Mouse (Mus musculus) frontal cortex, adult 2 months (tissue): ENCODE data around the gene Mtf2. TPM values are rescaled to one million over a fixed set of nuclear protein-coding genes. Genes with fewer than 3 reads are reported as not detected.
"Not testable (repeated sequence)": the region's sequence is repeated elsewhere in the genome, so short reads cannot be mapped to it uniquely, and the experiment has no call there.

Experiments
- DNase-seq, 2 experiments: peaks; one replicate each; pipeline ENCODE4 v3.0.0; 2022; ENCODE audit warnings: low spot score in 1 of 2; ENCODE audit errors: extremely low spot score in 1 of 2
- polyA plus RNA-seq: library from polyadenylated mRNA; depleted of rRNA; stranded (reverse); fragments of >200 nt; gene quantifications from 2 replicates; pipeline ENCODE4 v1.2.3, GENCODE M21; 2012; rRNA removed

The Mtf2 gene
- polyA plus RNA-seq, 1 experiment, result 62.8 TPM

DNA sequence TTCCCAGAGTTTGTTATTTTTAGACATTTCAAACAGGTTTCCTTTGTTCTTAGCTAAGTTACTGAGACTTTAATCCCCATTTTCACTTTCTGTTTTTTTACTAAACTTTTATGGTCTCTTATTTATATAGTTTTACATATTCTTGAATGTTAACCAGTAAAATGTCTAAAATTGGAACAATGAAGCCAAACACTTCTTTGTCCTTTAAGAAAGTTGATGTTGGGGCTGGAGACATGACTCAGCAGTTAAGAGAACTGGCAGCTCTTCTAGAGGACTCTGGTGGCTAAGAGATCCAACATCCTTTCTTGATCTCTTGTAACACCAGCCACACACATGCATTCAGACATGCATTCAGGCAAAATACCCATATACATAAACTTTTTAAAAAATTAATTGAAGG, 14.1 kb downstream of the Mtf2 start:
- DNase-seq, result no peak

DNA sequence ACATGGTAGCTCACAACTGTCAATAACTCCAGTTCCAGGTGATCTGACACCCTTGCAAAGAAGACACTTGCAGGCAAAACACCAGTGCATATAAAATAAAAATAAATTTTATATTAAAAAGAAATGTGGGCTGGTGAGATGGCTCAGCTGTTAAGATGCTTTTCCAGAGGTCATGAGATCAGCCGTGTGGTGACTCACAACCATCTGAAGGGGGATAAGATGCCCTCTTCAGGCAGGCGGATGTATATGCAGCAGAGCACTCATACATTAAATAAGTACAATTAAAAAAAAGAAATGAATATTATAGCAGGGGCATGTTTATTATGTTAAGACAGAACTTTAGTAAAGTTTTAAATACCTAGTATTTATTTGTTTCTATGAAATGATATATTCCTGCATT, 16.9 kb downstream of the Mtf2 start:
- no peak for DNase-seq

DNA sequence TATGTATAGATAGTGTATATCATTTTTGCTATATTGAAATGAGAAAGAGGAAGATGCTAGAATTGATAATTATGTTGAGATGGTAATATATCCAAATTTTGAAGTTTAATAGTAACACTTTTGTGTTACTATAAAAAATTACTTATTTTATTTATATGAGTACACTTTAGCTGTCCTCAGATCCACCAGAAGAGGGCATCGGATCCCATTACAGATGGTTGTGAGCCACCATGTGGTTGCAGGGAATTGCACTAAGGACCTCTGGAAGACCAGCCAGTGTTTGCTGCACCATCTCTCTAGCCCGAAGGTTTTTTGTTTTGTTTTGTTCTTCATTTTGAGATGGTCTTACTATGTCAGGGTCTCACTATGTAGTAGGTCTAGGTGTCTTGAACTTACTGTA, 20.0 kb downstream of the Mtf2 start:
- DNase-seq, result no peak

DNA sequence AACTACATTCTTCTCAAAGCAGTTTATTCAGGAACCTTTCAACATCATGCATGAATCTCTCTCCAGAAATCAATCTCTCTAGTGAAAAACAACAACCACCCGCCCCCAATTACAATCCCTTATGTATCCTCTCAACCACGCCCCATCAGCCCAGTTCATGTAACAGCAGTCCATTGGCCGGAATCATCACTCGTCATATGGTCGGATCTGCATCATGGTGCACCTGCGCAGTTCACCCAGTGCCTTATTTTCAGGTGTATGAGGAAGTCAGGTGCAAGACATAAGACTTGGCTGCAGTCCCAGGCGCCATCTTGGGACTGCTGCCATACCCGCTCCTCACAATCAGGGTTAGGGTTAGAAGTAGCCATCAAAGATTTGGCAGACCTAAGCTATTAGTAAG, 27.3 kb downstream of the Mtf2 start:
- DNase-seq, result not testable (repeated sequence)

DNA sequence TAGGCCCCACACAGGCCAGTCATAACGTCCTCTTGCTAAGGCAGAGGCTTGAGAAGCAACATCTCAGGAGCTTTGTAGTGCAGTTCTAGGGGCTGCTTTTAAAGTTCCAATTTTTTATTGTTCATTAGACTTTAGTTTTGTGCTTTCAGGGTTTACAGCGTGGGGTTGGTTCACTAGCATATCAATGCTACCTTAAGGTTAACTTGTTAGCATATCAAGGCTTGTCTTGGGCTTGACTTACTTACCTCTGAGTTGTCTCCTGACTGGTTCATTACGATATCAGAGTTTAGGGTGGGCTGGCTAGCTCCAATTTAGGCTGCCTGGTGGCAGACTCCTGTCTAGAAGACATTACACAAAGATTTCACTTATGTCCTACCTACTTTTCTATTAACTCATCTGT, 32.2 kb downstream of the Mtf2 start:
- no peak for DNase-seq

DNA sequence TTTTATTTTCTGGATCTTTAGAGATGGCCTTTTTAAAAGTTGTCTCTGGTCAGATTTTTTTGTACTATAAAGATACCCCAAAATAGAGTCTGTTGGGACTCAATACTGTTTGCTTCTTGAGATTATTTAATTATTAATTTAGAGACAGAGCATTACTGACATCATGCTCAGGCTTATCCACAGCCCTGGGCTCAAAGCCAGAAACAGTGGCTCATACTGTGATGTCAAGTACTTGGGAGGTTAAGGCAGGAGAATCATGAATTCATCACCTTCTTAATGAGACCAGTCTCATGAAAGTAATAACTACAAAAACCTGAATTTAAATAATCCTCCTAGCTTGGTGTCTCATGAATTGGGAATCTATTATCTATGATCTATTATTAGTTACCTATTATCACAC, 34.7 kb downstream of the Mtf2 start:
- no peak for DNase-seq

DNA sequence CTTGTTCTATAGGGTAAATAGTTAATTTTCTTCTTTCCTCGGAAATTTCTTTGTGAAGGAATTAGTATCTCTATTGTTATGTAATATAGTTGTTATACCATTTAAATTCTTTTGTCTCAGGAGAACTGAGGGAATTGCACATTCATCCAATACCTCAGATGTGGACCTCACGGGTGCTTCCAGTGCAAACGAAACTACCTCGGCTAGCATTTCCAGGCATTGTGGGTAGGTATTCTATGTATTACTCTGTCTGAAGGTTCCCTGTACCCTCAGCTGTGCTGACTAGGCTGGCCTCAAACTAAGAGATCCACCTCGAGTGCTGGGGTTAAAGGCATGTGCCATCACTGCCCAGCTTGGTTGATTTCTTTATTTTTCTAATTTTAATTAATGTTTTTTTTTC, 38.8 kb downstream of the Mtf2 start:
- no peak for DNase-seq

DNA sequence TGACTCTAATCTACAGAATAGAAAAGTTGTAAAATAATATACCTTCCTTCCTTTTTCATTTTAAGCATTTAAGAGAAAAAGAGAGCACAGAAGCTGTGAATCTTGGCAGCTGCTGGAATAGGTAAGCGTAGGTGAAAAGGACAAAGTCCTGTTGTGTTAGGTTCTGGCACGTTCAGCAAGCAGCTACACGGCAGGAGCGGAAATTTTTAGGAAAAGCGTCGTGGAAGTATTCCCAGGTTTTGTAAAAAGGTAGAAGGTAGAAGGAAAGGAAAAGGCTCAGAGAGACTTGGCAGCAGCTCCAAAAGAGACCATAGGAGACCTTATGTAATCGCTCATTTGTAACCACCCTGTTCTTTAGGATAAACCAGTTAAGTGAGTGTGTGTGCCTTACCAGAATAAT, 43.9 kb downstream of the Mtf2 start:
- no peak for DNase-seq

DNA sequence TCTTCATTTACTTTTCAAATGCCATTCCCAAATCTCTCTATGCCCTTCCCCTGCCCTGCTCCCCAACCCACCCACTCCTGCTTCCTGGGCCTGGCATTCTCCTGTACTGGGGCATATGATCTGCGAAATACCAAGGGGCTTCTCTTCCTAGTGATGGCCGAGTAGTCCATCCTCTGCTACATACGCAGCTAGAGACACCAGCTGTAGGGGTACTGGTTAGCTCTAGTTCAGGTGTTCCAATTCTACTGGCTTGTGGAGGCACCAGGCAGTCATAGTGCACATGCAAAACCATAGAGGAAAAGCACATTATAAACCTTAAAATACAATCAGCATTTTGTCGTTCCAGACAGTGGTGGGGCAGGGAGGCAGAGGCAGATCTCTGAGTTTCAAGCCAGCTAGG, 52.2 kb downstream of the Mtf2 start:
- DNase-seq, result no peak

DNA sequence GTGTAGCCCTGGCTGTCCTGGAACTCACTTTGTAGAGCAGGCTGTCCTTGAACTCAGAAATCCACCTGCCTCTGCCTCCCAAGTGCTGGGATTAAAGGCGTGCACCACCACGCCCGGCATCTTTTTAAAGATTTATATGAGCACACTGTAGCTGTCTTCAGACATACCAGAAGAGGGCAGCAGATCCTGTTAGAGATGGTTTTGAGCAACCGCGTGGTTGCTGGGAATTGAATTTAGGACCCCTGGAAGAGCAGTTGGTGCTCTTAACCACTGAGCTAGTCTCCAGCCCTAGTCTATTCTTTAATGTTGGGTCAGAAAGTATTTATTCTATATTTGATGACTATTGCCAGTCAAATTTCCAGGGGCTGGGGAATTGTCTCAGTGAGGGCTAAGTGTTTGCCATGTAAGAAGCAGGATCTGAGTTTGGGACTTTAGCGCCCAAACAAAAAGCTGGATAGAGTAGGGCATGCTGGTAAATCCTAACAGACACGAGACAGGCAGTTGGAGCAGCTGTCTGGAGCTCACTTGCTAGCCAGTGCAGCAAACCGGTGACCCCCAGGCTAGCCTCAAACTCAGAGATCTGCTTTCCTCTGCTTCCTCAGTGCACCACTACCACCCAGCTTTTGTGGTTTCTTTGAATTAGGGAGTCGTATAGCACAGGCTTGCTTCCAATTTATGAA, 54.9 kb downstream of the Mtf2 start:
- no peak for DNase-seq

DNA sequence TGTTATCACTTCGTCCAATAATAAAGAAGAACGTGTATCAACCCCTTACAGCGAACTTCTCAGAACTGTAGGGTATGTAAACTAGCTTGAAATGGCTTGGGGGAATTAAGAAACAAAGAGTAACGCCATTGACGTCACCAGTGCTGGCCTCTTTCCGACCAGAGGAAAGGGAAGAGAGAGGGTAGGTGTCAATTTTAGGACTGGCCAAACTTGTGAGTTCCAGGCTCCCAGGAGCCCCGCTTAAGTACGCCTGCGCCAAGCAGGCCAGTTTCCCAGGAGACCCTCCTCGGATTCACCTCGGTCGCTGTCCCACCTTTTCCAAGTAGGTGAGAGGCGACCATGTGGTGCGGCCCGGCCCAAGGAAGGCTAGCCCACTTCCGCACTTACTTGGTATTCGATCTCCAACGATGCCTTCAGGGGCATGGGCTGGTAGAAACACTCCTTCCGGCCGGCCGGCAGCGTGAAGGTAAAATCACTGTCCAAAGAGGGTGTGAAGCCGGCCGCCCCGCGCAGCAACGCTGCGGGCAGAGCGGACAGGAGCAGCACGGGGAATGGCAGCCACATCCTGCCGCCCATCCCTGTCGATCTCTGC, 66.5 kb downstream of the Mtf2 start:
- DNase-seq, result peak in 1 of 2 experiments; percentile 33

DNA sequence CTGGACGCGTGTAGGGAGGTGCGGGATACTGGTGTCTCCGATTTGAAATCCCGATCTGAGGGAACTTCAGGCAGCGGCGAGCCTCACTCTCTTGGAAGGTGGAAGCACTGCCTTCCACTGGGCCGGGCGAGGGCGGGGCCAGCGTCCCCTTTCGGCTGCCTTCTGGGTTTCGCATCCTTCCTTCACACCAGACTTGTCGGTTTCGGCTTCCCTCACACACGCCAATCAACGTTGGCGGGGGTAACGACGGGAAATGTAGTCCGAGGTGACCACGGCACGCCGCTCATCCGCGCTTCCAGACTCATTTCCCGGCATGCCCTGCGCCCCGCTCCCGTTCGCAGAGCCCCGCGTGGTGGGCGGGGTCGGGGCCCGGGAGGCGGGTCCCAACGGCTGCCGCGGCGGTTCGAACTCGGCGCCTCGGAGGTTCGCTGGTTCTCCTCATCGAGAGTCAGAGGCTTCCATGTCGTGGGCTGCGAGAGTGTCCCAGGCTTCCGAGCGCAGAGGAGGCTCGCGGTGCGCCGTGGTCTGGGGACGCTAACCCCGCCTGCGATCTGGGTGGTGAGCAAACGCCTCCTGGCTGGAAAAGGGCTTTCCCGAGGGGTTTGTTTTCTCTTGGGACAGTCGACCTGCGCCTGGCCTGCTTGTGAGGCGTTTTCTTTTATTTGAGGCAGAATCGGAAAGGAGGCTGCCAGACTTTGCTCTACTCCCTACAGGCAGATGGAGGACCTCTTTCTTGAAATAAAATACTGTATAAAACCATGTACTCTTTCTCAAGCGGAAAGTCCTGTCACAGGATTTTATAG, 67.2 kb downstream of the Mtf2 start, which contains the start of the genes Tmed5 and Ccdc18:
Gene Tmed5, minus strand, starts transcription at position 180 of the 803 bp plus-strand sequence.
Gene Ccdc18, plus strand, starts transcription at position 435 of the 803 bp plus-strand sequence.
- DNase-seq, result peak; percentile 96 to 98

DNA sequence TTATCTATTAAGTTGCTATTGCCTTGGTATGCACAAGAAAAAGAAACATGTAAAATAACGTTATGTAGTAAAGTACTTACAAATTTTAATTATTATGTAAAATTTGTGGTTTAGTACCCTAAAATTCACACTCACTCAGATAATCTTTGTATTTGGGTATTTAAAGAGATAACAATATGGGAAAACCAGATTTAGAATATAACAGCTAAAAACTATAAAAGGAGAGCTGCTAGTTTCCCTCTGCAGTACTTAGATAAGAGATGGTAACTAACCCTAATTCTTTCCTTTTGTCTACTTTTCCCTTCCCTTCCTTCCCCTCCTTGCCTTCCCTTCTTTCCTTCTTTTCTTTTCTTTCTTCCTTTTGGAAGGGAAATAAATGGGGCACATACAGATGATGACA, 87.1 kb downstream of the Mtf2 start:
- no peak for DNase-seq

Other genes with a start within 250 kb of the Mtf2 start
- not detected in 2 replicates for gene Ube2d2b, start 235.6 kb upstream of the Mtf2 start, polyA plus RNA-seq
- 58.0 and 71.1 TPM in 2 replicates for gene Evi5, start 190.6 kb upstream of the Mtf2 start, polyA plus RNA-seq
- gene Rpl5, start 165.2 kb upstream of the Mtf2 start, polyA plus RNA-seq, result 92.1 and 106 TPM in 2 replicates
- gene Fam69a, start 78.6 kb upstream of the Mtf2 start, polyA plus RNA-seq, result 16.8 and 17.9 TPM in 2 replicates
- gene Tmed5, start 66.9 kb downstream of the Mtf2 start, polyA plus RNA-seq, result 20.2 and 20.6 TPM in 2 replicates
- gene Ccdc18, start 67.2 kb downstream of the Mtf2 start, polyA plus RNA-seq, result 0.59 and 0.74 TPM in 2 replicates
- 29.3 and 31.8 TPM in 2 replicates for gene Dr1, start 203.2 kb downstream of the Mtf2 start, polyA plus RNA-seq
- gene Pigg, start 246.9 kb downstream of the Mtf2 start, polyA plus RNA-seq, result 8.4 and 8.8 TPM in 2 replicates